Mouse (Mus musculus): Measurements from ENCODE around the gene Chd3. TPM values are rescaled to one million over a fixed set of nuclear protein-coding genes. Genes with fewer than 3 reads are reported as not detected.

Chd3 gene
- total RNA-seq, 2 experiments from 2014 or later: 519 to 534 TPM

DNA sequence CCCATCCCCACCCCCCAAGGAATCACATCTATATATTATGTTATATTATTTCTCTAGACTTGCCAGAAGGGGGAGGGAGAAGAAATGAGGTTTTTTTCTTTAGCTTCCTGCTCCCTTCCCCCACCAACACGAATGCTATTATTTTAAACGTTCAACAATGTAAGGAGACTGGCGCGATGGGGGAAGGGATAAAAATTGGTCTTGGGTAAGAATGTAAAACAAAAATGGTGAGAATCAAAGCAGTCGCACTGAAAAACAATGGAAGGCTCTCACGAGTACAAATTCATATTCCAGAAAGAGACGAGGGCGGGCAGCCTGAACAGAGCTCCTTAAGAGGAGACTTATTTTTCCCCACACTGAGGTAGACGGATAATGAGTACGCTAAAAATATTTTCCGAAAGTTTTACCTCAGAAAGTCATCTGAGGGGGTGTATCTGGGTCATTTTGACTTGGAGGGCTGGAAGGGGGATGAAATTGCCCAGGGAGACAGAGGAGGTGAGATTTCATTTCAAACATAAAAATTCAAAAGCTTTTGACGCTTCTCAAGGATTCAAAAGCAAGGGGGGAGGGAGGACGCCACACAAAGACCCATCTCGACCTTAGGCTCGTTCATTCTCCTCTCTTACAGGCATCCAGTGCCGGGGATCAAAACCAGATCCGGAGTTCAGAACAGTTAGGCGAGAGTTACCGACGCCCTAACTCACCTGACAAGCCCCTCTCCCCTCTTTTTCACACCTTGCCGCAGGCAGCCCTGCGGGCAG is 2.2 kb downstream of the Chd3 start:
- peak in 1 of 2 experiments; percentile 60 for DNase-seq (ENCODE audit: low spot score in 2 of 2)

DNA sequence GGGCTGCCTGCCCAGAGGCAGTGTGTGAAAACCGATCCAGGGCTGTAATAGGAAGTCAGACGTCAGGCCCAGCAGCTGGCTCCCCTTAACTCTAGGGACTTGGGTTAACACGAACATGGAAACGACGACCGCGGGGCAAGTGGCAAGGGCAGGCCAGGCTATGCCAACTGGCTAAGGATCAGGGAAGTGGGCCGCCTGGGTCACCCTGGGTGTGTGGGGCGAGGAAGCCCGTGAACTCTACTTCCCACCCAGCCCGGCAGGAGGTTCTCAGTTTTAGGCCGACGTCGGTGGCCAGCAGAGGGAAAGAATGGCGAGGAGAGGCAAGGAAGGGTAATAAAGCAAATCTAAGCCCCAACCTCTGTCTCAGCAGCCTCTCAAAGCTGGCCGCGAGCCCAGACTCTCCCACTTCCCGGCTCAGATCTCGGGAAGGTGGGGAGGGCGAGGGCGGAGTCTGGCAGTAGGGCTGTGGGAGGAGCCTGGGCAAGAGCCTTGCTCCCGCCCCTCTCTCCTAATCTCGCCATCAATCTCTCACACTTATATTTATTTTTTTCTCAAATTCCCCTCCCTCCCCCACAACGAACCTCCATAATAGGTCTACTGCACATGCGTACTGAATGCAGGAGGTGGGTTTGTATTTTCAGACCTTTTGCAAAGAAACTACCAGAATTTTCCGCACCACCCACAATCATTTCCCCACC is 2.9 kb downstream of the Chd3 start:
- DNase-seq (ENCODE audit: low spot score in 2 of 2): peak; percentile 92 to 96

DNA sequence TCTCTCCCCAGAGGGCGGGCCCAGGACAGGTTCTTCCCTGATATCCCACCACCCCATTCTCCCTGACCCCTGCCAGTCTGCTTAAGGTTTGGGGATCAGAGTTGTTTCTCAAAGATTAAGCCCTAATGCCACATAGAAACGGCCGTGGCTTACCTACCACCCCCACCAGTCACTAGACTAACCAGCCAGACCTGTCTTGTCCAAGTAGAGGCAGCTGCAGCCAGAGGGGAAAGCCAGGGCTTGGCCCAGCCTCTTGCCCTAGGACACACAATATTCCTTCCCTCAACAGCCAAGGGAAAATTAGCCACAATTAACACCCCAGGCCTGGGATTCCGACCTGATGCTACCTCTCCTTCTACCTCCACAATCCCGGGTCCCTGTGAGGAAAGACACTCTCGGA is 3.5 kb downstream of the Chd3 start:
- no peak for DNase-seq (ENCODE audit: low spot score in 2 of 2)

DNA sequence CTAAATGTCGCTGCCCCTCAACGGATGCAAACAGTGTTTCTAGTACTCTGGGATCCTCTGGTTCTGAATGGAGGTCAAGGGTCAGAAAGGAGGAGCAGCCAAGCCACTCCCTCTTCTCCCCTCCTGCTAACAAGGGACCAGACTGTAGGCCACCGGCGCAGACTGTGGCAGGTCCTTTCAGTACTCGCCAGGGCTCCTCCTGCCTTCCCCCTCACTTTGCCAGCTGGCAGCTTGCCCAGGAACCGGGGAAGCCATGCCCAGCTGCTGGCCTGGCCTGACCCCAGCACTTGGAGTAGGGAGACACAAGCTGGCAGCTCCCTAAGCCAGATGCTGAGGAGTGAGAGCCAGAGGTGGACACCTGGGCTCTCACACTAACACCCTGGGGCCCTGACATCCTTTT is 4.3 kb downstream of the Chd3 start:
- peak; percentile 92 to 94 for DNase-seq (ENCODE audit: low spot score in 2 of 2)

DNA sequence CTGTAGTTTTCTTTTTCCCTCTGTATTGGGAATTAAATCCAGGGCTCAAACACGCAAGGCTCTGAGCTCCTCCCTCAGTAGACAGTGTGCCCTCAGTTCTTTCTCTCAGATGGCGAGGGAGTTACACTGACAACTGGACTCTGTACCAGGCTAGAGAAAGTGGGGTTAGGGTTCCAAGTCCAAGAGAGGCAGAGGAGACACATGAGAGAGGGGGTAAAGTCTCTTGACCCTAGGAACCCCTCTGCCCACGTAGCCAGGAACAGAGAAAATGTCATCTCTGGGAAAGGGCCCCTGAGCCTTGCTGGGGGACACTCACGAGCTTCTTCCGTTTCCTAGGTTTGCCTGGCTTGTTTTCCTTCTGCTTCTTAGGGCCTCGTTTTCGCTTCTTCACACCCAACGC is 4.8 kb downstream of the Chd3 start:
- no peak for DNase-seq (ENCODE audit: low spot score in 2 of 2)

DNA sequence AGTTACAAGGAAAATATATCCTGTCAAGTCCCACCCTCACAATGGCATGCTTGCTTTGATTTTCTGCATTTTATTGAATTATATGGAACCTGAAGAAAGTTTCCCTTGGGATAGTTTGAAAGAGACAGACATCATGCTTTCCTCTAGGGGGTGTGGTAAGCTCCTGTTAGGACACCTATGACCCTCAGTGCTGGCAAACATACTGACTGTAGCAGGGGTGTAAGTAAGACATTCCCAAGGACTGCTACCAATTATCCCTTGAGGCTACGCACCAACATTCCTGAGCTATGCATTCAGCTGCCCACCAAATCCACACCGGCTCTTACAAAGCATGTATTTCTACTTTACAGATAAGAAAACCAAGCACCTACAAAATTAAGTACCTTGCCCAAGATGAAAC is 6.7 kb downstream of the Chd3 start:
- no peak for DNase-seq (ENCODE audit: low spot score in 2 of 2)

DNA sequence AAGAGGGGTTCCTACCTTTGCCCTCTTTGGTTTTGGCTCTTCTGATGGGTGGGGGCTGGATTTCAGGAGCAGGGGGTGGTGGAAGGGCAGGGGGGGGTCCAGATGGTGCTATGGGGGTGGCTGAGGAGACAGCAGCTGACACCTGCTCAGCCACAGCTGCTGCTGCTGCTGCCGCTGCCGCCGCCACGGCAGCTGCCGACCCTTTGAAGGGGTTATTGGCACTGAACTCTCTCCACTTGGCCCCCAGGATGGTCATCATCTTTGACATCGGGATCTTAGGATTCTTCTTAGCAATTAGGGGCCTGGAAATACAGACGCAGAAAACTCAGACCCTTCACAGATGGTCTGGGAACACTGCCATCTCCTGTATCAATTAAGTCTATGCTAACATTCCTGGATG is 7.2 kb downstream of the Chd3 start:
- no peak for DNase-seq (ENCODE audit: low spot score in 2 of 2)

DNA sequence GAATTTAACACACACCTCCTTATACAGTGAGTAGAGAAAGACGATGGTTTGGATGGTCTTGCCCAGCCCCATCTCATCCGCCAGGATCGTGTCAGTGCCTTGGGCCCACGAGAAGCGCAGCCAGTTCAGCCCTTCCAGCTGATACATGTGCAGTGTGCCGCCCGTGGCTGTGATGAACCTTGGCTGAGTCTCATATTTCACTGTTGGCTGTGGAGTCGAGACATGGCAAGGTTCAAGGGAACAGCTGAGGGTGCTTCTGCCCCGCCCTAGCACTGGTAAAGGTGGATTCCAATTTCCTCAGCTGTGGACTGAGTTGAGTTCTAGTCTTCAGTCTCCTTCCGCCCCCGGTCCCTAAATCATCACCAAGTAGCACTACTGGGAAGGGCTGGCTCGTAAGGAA is 11.5 kb downstream of the Chd3 start:
- no peak for DNase-seq (ENCODE audit: low spot score in 2 of 2)

DNA sequence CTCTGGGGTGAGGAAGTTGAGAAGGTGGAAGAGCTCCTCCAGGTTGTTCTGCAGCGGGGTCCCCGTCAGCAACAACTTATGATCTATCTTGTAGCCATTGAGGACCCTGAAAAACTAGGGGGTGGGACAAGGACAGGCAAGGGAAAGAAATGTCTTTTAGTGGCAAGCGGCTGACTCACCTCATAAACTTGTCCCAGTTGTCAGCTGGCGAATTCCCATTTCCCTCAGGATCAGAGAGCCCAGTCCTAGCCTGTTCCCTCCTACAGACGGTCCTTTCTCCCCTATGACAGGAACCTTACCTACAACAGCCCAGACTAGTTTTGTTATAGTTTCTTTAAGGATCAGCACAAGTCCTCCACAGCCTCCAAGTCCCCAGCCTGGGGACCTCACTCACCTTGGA is 12.7 kb downstream of the Chd3 start:
- no peak for DNase-seq (ENCODE audit: low spot score in 2 of 2)

DNA sequence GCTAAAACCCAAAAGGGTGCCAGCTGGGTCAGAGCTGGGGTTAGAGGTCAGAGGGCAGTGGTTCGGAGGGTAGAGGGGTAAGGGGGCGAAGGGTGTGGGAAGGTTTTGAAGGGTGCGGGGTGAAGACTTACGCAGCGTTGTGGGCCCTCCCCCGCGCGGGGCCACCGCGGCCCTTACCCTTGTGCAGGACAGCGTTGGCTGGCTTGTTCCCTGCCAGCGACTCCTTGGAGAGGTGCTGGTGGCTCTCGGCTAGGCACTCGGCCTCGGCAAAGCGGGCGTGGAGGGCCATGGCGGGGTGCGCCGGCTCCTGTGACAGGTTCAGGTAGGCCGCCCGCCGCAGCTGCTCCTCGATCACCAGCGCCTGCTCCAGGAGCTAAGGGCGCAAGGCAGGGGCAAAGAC is 22.8 kb downstream of the Chd3 start:
- DNase-seq (ENCODE audit: low spot score in 2 of 2): no peak

DNA sequence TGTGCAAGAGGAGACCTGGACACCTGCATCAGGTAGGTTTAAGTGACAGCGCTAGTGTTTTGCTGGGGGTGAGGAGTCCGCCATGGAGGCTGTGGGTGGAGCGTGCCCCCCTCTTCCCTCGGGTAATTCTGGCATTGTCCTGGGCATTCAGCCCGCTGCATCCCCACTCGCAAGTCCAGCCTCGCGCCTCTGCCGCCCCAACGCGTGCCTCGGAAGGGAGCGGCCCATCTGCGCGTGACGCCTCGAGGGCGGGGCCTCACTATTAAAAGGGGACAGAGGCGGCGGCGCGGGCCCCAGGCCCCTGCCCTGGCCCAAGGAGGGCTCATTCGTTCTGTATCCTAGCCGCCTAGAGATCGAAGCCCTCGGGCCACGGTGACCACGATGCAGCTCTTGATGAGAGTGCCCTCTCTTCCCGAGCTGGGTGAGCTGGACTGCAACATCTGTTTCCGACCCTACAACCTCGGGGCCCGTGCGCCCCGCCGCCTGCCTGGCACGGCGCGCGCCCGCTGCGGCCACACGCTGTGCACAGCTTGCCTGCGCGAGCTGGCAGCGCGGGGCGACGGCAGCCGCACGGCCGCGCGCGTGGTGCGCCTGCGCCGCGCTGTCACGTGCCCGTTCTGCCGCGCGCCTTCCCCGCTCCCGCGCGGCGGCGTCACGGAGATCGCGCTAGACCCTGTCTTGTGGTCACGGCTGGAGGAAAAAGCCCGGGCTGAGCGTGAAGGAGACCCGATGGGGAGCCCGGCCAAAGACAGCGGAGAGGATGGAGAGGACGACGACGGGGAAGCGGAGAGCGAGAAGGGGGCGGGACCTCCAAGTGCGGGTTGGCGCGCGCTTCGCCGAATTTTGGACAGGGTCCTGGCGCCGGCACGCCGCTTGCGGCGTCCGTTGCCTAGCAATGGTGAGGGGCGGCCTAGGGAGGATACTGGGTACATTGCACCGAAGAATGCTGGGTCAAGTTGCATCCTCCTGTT is 28.8 kb downstream of the Chd3 start, which contains the start of gene Rnf227:
Gene Rnf227 (plus strand): TSS at position 301 of the 971 bp plus-strand sequence.
- peak; percentile 78 to 88 for DNase-seq (ENCODE audit: low spot score in 2 of 2)

DNA sequence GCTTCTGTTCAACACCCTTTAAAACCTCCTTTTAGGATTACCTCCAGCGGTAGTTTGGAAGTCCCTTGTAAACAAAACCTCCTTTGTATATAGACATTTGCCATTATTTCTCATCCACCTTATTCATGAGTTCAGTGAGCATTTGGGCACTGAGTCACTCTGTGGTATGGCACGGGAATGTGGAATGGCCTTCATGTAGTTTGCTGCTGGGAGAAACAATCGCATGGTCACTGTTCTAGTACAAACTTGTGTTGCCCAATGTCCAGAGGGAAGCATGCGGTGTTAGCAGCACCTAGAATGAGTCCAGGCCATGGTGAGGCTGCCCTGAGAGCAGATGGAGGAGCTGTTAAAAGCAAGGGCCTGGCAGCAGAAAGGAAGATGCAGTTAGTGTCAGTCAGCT is 34.4 kb downstream of the Chd3 start:
- no peak for DNase-seq (ENCODE audit: low spot score in 2 of 2)

DNA sequence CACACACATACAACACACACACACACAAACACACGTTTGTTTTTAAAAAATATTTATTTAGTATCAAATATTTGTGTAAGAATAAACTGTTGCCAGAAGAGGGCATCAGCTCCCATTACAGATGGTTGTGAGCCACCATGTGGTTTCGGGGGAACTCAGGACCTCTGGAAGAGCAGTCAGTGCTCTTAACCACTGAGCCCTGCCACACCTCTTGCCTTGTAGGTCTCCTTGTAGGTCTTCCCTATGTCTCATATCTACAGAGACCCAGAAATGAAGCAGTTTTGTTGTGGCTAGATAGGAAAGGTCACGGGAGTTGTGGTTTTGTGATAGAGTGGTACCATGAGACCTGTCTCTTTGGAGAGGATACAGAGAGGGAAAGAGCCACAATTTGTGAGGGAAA is 35.3 kb downstream of the Chd3 start:
- no peak for DNase-seq (ENCODE audit: low spot score in 2 of 2)

DNA sequence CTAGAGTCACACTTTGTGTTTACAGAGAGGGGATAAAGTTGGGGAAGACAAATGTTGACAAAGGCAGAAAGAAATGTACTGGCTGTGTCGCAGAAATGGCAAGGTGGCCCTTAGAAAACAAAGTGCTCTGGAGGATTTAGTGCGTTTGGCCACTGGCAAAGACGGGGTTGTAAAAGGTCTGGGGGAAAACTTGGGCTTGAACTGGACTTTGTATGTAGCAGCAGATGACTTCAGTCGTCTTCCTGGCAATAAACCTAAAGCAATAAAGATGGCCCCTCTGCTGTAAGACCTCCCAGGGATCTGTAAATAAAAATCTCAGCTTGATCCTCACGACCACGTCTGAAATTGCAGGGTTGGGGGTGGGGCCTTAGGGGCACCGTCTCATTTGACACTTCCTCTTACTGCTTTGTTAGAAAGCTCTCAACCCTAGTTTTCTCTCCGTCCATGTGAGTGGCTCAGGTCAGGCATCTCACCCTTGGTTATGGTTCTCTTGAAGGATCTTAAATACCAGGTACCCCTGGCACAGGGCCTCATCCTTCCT is 36.4 kb downstream of the Chd3 start:
- no peak for DNase-seq (ENCODE audit: low spot score in 2 of 2)

DNA sequence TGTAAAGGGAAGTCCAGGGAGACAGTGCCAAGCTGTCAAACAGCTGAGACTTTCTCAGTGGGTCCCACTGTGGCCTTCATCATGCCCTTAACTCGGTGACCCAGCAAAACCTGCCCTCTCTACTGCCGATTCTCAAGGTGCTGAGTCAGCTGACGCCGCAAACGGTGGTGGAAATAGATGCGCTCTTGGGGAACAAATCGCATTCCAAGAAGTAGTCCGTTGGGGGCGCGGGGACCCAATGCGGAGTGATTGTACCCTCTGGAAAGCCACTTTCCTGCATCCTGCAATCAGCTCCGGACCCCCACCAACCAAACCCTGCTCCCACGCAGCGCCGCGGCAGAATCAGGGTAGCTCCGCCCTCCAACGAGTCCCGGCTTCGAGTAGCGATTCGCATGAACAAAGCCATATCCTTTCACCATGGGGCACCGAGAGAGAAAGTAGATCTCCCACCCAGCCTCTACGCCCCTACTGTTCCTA is 37.2 kb downstream of the Chd3 start:
- peak; percentile 84 to 85 for DNase-seq (ENCODE audit: low spot score in 2 of 2)

DNA sequence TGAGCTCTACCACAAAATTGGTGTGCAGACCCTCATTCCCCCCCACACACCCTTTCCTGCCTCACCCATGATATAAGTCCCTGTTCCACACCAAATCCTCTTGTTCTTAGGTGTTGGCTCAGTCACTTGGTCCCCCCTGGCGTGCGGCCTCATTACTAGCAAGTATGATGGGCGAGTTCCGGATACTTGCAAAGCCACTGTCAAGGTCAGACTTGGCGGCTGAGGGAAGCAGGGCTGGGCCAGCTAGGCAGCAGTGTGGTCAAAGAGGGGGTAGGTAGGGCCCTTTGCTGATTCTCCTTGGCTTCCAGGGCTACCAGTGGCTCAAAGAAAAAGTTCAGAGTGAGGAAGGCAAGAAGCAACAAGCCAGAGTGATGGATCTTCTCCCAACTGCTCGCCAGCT is 38.1 kb downstream of the Chd3 start:
- no peak for DNase-seq (ENCODE audit: low spot score in 2 of 2)

DNA sequence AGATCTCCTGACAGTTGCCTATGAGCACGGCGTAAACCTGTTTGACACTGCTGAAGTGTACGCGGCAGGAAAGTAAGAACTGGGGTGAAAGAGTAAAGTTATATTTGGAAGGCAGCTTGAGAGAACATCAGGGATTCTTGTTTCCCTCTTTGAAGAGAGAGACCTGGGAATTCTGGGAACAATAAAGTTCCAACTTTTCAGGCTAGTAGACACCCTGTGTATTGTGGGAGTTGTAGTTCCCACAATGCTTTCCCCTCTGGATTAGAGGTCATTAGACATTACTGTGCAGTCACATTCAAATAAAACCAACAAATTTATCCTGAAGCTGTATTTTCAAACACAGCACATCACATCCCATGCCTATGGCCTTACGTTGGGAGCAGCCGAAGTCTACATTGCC is 40.7 kb downstream of the Chd3 start:
- DNase-seq (ENCODE audit: low spot score in 2 of 2): no peak

DNA sequence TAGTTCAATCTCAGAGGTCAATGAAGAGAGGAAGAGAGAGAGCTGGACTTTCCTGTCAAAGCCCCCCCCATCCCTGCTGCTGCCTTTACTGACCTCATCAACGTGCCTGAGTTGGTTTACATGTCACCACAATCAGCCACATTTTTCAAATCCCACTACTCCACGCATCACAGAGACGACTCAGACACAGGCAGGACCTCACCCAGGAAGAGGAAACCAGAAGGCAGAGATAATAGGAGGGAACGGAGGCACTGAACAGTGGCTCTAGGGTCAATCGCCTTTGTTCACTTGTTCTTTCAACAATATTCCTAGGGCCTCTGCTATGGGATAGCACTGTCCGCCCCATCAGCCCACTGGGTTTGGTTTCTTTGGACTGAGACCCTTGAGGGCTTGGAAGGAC is 41.6 kb downstream of the Chd3 start:
- DNase-seq (ENCODE audit: low spot score in 2 of 2): no peak

DNA sequence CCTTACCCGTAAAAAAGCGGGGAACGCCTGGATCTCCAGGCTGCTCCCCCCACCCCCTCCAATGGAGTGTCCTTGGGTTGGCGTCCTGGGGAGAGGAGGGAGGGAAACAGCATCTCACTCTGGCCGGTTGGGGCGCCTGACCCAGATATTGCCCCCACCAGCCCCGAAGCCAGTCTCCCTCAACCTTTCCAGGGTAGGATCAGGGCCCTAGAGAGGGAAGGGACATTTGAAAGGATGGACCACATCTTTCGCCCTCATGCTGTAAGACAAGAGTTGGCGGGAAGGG is 42.1 kb downstream of the Chd3 start:
- DNase-seq (ENCODE audit: low spot score in 2 of 2): no peak

DNA sequence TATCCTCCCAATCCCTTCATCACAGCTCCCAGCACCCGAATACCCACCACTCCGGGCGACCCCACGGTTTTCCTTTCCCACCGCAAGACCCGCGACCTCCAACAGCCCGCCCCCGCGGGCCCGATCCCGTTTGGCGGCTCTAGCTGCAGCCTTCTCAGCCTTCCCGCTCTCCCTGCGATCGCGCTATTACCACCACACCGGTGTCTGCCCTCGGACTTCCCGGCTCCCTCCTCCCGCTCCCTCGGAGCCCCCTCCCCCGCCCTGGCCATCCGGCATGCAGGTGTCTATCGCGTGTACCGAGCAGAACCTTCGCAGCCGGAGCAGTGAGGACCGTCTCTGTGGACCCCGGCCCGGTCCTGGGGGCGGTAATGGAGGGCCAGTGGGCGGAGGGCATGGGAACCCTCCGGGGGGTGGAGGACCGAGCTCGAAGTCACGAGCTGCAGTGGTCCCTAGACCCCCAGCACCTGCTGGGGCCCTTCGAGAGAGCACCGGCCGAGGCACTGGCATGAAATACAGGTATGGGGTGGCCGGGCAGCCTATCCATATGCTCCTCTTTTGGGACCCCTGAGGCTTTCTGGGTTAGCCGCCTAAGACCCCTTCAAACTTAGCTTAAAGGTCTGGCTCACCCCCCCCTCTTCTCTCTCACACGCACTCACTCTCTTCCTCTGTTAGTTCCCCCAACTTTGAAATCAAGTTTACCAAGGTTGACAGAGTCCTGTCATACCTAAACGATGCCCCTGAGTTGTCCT is 42.6 kb downstream of the Chd3 start:
- DNase-seq (ENCODE audit: low spot score in 2 of 2): no peak

Data from layer of hippocampus, postnatal 14 days (tissue).